Mouse (Mus musculus): Measurements from ENCODE around the gene Ip6k1. TPM values are rescaled to one million over a fixed set of nuclear protein-coding genes. Genes with fewer than 3 reads are reported as not detected.

The Ip6k1 gene
- polyA plus RNA-seq, 1 experiment, result 222 TPM

DNA sequence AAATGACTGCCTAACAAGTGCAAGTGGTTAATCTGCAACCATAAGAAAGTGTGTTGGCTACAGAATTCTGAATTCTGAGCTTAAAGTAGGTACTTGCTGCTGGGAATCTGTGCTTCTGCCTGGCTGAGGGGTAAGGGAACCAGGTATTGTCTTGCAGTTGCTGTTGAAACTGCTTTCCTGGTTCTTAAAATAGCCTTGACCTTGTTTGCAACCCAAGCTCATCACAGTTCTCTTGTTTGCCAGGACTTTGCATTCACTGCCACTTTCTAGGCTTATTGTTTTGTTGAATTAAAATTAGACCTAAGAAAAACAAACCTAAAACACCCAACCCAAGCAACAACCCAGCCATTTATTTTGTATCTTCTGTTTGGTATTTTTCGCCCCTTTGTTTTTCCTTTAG, 18.4 kb downstream of the Ip6k1 start:
- no peak for DNase-seq (ENCODE audit: extremely low spot score in 1 of 2, low spot score in 1 of 2)

DNA sequence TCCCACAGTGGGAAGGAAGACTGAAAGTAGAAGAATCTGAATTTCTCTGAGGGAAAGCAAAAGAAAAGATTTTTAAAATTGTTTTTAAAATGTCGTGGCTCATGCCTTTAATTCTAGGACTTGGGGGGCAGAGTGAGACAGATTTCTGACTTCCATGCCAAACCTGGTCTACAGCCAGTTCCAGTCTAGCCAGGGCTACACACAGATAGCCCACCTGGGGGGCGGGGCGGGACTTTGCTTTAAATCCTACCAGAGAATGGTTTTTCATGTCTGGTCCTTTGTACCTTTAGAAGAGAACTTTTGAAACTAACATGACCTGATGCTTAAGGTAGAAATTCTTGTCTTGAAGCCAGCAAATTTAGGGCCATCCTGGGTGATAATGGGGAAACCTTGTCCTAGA, 20.9 kb downstream of the Ip6k1 start:
- no peak for DNase-seq (ENCODE audit: extremely low spot score in 1 of 2, low spot score in 1 of 2)

DNA sequence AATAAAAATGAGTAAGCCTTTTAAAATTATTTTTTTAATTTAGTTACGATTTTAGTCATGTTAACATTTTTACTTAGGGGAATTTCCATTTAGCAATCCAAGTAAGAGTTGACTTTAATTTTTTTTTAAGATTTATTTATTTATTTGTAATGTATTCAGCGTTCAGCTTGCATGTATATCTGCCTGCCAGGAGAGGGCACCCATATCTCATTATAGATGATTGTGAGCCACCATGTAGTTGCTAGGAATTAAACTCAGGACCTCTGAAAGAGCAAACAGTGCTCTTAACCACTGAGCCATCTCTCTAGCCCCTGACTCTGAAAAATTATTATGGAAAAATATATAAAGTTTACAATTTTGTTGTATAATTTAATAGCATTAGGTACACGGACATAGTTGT, 24.3 kb downstream of the Ip6k1 start:
- no peak for DNase-seq (ENCODE audit: extremely low spot score in 1 of 2, low spot score in 1 of 2)

DNA sequence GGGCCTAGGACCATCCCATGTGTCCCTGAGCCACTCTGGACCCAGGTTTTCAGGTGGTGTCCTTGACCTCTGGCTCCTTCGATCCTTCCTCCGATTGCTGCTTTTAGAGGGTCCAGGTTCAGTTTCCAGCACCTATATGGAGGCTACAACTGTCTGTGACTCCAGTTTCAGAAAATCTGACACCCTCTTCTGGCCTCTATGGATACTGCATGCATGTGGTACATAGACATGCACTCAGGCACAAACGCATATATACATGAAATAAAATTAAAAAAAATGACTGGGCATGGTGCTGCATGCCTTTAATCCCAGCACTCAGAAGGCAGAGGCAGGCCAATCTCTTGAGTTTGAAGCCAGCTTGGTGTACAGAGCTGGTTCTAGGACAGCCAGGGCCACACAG, 25.6 kb downstream of the Ip6k1 start:
- no peak for DNase-seq (ENCODE audit: extremely low spot score in 1 of 2, low spot score in 1 of 2)

DNA sequence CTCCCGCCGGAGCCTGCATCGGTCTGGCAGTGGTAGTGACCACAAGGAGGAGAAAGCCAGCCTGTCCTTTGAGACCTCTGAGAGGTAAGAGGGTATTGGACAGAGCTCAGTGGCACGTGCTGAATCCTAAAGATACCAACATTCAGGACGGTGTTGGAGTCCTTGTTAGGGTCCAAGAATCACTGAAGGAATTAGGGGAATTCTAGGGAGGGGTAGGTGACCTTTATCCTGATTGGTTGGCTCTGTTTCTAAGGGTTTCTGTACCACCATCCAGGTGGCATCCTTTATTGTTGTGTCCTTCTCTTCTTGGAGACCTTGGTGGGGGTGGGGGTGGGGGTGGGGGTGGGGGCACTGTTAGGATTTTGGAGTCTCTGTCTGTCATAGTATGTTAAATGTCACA, 29.8 kb downstream of the Ip6k1 start:
- no peak for DNase-seq (ENCODE audit: extremely low spot score in 1 of 2, low spot score in 1 of 2)

DNA sequence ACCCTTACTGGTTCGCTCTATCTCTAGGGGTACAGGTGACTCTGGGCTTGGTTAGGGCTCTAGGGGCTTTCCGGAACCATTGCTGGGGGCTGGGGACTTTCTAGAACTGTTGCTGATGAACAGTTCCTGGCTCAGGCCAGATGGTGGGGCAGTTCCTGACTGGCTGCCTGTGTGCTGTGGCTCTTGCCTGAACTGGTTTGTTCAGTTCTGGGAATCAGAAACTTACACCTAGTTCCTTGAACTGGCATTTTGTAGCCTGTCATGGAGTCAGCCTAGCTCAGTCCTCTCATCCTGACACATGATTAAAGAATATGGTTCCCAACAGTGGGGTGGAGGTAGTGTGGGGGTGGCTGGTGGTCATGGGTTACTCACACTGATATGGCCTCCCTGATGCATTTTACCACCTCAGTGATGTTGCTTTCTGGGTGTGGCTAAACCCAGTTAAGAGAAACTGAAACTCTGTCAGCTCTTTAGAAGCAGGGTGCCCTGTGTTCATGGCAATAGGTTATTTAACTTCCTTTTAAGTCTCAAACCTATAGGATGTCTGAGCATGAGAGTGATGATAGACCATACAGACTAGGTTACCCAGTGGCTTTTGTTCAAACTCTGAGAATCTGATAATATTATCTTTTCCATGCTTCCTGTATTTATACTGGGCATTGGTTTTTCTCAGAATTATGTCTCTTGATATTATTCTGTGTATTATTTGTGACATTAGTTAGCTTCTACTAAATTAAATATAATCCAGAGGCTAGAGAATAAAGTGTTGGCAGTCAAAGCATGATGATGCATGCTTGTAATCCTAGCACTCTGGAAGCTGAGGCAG, 33.2 kb downstream of the Ip6k1 start:
- no peak for DNase-seq (ENCODE audit: extremely low spot score in 1 of 2, low spot score in 1 of 2)

DNA sequence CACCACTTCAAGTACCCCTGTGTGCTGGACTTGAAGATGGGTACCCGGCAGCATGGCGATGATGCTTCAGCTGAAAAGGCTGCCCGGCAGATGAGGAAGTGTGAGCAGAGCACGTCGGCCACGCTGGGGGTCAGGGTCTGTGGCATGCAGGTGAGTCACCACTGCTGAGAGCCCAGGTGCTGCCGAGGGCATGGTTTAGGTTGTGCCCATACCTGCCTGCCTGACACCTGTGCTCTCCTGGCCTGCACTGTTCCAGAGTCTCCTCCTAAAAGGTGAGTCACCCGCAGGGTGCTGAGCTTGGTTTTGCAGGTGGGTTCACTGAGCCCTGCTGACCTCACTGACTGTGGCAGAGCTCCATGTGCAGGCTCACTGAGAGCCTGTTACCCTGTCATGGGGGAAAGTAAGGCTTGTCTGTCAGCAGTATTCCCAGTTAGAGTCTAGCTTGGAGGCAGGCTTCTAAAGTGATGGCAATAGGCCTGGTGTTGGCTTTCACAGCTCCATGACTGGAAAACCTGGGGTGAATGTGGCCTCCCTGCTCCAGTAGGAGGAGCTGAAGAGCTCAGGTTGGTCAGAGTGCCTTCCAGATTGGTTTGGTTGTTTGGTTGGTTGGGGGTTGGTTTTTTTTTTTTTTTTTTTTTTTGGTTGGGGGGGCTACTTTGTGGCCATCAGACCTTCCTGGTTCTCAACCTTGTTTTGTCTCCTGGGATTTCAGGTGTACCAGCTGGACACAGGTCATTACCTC, 42.6 kb downstream of the Ip6k1 start:
- DNase-seq (ENCODE audit: extremely low spot score in 1 of 2, low spot score in 1 of 2), result no peak

DNA sequence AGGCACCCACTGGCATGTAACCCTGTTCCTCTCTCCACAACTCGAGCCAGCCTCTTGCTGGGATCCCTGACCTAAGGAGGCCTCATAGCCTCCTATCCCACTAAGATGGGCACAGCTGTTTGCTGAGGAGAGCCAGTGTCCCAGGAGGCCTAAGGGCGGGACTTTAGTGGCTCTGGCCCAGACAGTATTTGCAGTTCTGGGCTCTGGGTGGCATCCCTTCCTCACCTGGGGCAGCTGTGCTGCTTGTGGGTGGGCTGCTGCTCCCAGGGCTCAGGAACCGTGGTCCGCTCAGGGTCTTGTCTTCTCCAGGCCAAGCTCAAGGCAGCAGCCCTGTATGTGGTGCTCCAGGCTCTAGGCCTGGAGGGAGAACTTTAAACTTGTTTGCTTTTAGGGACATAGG, 44.3 kb downstream of the Ip6k1 start:
- DNase-seq (ENCODE audit: extremely low spot score in 1 of 2, low spot score in 1 of 2), result no peak

DNA sequence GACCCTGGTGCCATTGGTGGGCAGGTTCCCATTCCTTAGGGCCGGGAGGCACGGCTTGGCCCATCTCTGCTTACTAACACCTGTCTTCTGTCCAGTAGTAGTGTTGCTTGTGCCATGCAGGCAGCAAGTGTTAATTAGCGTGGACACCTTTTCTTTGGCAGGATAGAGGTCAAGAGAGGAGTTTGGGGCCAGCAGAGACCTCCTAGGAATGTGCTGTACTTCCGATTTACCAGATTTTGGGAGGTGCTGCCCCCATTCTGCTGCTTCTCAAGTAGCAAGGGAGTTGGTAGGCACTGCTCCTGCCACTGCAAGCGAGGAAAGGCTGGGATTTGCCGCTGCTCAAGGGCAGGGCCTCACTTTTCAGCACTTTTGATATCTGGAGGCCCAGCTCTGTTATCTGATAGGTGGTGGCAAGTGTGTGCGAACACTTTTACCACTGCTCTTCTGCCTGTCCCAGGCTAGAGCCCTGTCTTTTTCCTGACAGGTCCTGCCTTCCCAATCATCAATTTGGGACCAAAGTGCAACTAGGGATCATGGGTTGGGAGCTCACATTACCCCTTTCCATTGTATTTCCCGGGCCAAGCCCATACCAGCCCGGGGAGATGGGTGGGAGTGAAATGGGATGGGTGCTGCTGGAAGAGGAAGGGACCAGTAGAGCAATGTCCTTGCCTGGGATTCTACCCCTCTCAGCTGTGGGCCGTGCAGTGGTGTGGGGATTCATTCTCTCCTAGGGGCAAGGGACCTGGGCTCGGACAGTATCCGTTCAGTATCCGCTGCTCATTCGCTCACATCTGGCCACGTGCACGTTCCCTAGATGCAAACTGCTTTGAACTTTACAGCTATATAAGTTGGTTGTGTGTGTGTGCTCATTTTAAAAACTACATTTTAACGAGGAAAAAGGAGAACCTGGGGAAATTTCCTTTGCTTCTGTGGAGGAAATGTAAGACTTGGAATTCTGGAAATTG, 45.6 kb downstream of the Ip6k1 start:
- DNase-seq (ENCODE audit: extremely low spot score in 1 of 2, low spot score in 1 of 2), result no peak

DNA sequence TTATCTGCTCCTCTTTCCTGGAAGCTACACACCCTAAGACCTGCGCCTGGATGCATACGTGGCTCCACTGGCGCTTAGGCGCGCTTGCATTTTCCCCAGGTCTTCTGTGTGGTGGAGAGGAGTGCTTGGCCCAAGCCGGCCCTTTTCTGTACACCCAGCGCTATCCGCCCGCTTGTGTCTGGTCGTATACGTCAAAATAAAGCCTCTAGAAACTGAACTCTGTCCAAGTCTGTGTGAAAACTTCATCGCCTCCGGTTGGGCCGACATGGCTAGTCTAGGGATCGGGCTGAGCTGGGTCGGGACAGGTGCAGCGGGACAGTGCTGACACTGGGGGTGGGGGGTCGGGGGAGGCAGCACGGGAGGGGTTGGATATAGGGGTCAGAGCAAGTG, 46.3 kb downstream of the Ip6k1 start:
- DNase-seq (ENCODE audit: extremely low spot score in 1 of 2, low spot score in 1 of 2), result no peak

DNA sequence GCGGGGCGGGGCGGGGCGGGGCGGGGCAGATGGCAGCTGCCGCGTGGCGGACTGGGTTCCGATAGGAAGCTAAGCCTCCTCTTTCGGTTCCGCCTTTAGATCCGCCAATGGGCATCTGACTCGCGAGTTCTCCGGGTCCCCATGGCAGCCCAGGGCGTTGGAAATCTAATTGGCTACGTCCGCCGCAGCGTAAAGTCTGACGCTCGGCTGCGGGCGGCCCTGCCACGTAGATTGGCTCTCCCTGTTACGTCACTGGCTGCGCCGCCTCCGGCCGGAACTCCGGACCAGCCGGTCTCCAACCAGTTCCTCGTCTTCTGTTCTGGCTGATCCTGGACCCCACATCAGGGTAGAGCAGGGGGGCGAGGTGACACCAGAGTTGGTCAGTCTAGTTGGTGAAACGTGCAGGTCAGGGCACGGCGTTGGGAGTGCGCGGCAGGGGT, 46.7 kb downstream of the Ip6k1 start, which contains the start of gene Gmppb:
Gene Gmppb (plus strand): TSS at position 227 of the 440 bp plus-strand sequence.
- peak; percentile 96 to 98 for DNase-seq (ENCODE audit: extremely low spot score in 1 of 2, low spot score in 1 of 2)

DNA sequence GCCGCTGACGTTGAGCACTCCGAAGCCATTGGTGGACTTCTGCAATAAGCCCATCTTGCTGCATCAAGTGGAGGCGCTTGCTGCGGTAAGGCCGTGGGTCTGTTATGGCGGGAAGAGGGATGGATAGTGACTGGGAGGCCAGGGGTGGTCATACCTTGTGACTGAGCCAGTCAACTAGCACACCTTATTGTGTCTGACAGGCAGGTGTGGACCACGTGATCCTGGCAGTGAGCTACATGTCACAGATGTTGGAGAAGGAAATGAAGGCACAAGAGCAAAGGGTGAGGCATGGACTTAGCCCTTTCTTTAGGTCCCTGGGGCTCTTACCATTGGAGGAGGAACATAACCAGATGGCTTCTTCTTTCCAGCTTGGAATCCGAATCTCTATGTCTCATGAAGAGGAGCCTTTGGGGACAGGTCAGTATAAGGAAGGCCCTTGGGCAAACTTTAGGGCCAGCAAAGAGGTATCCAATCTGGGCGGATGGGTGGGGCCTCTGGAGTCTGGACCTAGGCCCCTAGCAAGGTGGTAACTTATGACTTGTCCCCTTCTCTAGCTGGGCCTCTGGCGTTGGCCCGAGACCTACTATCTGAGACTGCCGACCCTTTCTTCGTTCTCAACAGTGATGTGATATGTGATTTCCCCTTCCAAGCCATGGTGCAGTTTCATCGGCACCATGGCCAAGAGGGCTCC, 47.4 kb downstream of the Ip6k1 start:
- DNase-seq (ENCODE audit: extremely low spot score in 1 of 2, low spot score in 1 of 2), result no peak

DNA sequence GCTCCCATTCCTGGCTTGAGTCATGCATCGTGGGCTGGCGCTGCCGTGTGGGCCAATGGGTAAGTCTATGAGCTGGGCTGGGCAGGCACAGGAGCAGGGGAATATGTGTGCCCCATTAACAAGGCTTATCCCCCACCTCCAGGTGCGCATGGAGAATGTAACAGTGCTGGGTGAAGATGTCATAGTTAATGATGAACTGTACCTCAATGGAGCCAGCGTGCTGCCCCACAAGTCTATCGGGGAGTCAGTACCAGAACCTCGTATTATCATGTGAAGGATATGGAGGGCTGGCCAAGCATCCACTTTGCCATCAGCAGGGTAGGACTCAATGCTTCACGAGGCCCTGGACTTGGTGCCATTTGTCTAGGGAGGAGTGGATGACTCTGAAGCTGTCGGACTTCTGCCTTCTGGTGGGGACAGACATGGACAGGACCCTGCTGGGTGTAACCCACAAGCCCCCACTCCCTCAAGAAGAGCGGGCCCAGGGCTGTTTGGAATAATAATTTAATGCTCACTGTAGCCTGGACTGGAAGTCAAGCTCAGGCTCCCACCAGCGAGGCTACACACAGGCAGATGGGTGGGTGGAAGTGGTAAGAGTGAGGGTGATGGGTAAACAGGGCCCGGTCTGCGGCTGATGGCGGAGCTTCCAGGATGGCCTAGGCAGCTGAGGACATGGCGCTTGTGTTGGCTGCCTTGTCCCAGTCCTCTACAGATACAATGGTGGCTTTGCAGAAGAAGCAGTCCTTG, 49.1 kb downstream of the Ip6k1 start:
- DNase-seq (ENCODE audit: extremely low spot score in 1 of 2, low spot score in 1 of 2), result no peak

DNA sequence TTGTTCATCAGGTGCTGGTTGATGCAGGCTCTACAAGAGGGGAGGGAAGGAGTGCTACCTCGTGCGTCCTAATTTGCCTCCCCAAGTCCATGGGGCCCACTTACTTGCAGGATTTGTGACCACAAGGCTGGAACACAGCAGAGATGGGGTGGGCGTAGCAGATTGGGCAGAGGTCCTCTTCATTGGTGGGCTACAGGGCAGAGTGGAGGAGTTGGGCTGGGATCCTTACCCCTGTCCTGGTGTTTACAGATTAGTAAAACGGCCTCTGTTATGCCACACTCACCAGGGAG, 49.6 kb downstream of the Ip6k1 start:
- DNase-seq (ENCODE audit: extremely low spot score in 1 of 2, low spot score in 1 of 2), result no peak

DNA sequence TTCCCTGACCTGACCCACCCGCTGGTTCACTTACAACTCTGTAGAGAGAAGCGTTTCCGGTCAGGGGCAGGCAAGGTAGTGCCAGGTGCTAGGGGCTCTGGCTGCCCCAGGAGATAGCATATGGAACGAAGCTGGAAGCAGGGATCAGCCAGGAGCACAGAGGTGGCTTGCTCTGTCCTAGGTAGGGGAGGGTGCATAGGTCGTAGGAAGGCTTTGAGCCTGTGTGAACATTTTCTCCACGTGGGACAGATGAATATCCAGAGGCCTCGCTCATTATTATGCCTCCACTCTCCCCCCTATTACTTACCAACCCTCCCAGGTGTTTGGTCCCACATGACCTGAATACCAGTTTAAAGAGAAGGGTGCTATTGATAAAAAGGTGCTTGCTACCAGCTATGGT, 50.1 kb downstream of the Ip6k1 start:
- DNase-seq (ENCODE audit: extremely low spot score in 1 of 2, low spot score in 1 of 2), result no peak

DNA sequence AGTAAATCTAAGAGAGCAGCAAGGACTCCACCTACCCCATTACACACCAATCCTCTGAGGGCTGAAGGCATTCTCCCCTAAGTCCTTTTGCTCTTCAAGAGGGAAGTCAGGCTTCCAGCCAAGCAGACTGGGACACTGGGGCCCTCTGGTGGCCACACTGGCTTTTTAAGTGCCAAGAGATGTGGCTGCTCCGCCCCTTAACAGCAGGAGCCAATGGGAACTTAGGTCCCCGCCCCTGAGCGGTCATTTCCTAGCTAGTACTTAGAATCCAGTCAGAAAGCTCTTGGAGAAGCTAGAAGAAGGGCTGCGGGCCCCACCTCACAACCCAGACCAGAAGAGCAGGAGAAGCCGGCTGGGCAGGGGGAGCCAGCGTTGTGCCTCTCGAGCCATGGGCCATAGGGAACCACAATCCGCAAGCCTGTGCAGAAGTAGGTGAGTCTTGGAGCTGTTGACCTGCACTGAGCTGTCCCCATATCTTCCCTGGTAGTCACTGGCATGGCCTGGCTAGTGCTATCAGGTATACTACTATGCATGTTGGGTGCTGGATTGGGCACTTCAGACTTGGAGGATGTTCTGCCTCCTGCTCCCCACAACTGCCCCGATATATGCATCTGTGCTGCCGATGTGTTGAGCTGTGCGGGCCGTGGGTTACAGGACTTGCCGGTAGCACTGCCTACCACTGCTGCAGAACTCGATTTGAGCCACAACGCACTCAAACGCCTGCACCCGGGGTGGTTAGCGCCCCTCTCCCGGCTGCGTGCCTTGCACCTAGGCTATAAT, 50.8 kb downstream of the Ip6k1 start, which contains the start of gene Amigo3:
Gene Amigo3 (plus strand): TSS at position 275 of the 780 bp plus-strand sequence.
- DNase-seq (ENCODE audit: extremely low spot score in 1 of 2, low spot score in 1 of 2), result peak; percentile 96 to 99

DNA sequence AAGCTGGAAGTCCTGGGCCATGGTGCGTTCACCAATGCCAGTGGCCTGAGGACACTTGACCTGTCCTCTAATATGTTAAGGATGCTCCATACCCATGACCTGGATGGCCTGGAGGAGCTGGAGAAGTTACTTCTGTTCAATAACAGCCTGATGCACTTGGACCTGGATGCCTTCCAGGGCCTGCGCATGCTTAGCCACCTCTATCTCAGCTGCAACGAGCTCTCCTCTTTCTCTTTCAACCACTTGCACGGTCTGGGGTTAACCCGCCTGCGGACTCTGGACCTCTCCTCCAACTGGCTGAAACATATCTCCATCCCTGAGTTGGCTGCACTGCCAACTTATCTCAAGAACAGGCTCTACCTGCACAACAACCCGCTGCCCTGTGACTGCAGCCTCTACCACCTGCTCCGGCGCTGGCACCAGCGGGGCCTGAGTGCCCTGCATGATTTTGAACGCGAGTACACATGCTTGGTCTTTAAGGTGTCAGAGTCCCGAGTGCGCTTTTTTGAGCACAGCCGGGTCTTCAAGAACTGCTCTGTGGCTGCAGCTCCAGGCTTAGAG, 51.4 kb downstream of the Ip6k1 start:
- DNase-seq (ENCODE audit: extremely low spot score in 1 of 2, low spot score in 1 of 2), result no peak

DNA sequence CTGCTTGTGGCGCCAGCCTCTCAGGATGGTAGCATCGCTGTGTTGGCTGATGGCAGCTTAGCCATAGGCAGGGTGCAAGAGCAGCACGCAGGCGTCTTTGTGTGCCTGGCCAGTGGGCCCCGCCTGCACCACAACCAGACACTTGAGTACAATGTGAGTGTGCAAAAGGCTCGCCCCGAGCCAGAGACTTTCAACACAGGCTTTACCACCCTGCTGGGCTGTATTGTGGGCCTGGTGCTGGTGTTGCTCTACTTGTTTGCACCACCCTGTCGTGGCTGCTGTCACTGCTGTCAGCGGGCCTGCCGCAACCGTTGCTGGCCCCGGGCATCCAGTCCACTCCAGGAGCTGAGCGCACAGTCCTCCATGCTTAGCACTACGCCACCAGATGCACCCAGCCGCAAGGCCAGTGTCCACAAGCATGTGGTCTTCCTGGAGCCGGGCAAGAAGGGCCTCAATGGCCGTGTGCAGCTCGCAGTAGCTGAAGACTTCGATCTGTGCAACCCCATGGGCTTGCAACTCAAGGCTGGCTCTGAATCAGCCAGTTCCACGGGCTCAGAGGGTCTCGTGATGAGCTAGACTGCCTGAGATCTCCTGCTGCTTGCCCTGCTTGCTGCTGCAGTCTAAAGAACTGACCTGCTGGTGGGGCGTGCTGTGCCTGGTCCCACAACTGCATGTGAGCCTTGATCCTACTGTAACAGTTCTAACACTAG, 52.2 kb downstream of the Ip6k1 start:
- DNase-seq (ENCODE audit: extremely low spot score in 1 of 2, low spot score in 1 of 2), result no peak

Measured in frontal cortex, adult 2 months (tissue).